26 mouse cellular contexts compared by ENCODE assay signal in genomic region chr12:73482275-73482674, GRCm38 (mm10).
"Had no signal": no experiment of that assay in that cellular context is flagged by ENCODE, and none has a peak within 500 bp of the region (broad histone marks: within the 10 kb centered on the region; RNA-seq: fewer than 3 reads in every experiment).

No protein-coding gene starts in this region.

- ATAC-seq: forebrain, embryonic 13.5 days; forebrain, embryonic 14.5 days; forebrain, embryonic 15.5 days; forebrain, embryonic 16.5 days; forebrain, postnatal 0 days had no signal

- DNase-seq: cerebellum, adult 2 months; cerebellum, adult 8-10 months; cerebellum, adult 9-10 months; cerebellum, adult 9-11 months; cerebellum, postnatal 10 days; cerebellum, postnatal 14 days; cerebellum, postnatal 25 days; cerebellum, postnatal 36 days; embryo, embryonic 11 days; forebrain, postnatal 0 days; gastrocnemius, postnatal 10 days; gastrocnemius, postnatal 36 days; heart, adult 11 months had no signal

- H3K4me1 ChIP-seq: forebrain, embryonic 10.5 days; forebrain, embryonic 12.5 days; forebrain, embryonic 13.5 days; forebrain, embryonic 15.5 days; heart, embryonic 10.5 days had no signal

- H3K27ac ChIP-seq: embryonic facial prominence, embryonic 10.5 days; embryonic facial prominence, embryonic 12.5 days; embryonic facial prominence, embryonic 13.5 days; forebrain, embryonic 10.5 days; forebrain, embryonic 12.5 days; forebrain, embryonic 13.5 days; forebrain, embryonic 15.5 days; heart, adult 2 months; heart, embryonic 10.5 days had no signal

- H3K4me2 ChIP-seq: embryonic facial prominence, embryonic 12.5 days; embryonic facial prominence, embryonic 13.5 days; embryonic facial prominence, embryonic 15.5 days; forebrain, embryonic 12.5 days; forebrain, embryonic 13.5 days; forebrain, embryonic 15.5 days had no signal

- H3K36me3 ChIP-seq: embryonic facial prominence, embryonic 10.5 days; embryonic facial prominence, embryonic 12.5 days; embryonic facial prominence, embryonic 13.5 days; embryonic facial prominence, embryonic 15.5 days; forebrain, embryonic 10.5 days; forebrain, embryonic 12.5 days; forebrain, embryonic 15.5 days; heart, embryonic 10.5 days had no signal

- H3K4me3 ChIP-seq: embryonic facial prominence, embryonic 10.5 days; embryonic facial prominence, embryonic 12.5 days; embryonic facial prominence, embryonic 13.5 days; embryonic facial prominence, embryonic 15.5 days; erythroblast, embryonic 14.5 days; forebrain, embryonic 10.5 days; forebrain, embryonic 12.5 days; forebrain, embryonic 13.5 days; forebrain, embryonic 15.5 days; heart, adult 2 months; heart, embryonic 10.5 days had no signal

- H3K27me3 ChIP-seq: embryonic facial prominence, embryonic 13.5 days; forebrain, embryonic 13.5 days; forebrain, embryonic 15.5 days had no signal

- H3K9ac ChIP-seq: embryonic facial prominence, embryonic 12.5 days; embryonic facial prominence, embryonic 13.5 days; embryonic facial prominence, embryonic 15.5 days; forebrain, embryonic 12.5 days; forebrain, embryonic 13.5 days; forebrain, embryonic 15.5 days; forebrain, postnatal 0 days had no signal

- H3K9me3 ChIP-seq: embryonic facial prominence, embryonic 10.5 days; embryonic facial prominence, embryonic 12.5 days; embryonic facial prominence, embryonic 13.5 days; embryonic facial prominence, embryonic 15.5 days; forebrain, embryonic 10.5 days; forebrain, embryonic 12.5 days; forebrain, embryonic 13.5 days; forebrain, embryonic 15.5 days; heart, embryonic 10.5 days had no signal
